10 mouse cellular contexts compared by ENCODE assay signal in genomic region chr2:33592931-33593555, GRCm38 (mm10). TPM values are rescaled to one million over a fixed set of nuclear protein-coding genes. Genes with fewer than 3 reads are reported as not detected.
DNase-seq lines count a peak whose midpoint lies in the region; ATAC-seq and TF ChIP-seq lines count a peak whose summit lies in the region.
"Had no signal": no experiment of that assay in that cellular context is flagged by ENCODE, and none has a peak within 500 bp of the region (broad histone marks: within the 10 kb centered on the region; RNA-seq: fewer than 3 reads in every experiment).

No protein-coding gene starts in this region.

- no peak overlapping the region for H3K27ac ChIP-seq in kidney, postnatal 0 days
- peak overlapping the region; percentile 41 for H3K27ac ChIP-seq in heart, embryonic 12.5 days (ENCODE audit: poor library complexity, severe bottlenecking)
- H3K27ac ChIP-seq in liver, embryonic 11.5 days (ENCODE audit: low read depth, low read length), result no peak overlapping the region
- H3K27ac ChIP-seq: limb, embryonic 15.5 days had no signal

- H3K27me3 ChIP-seq in kidney, postnatal 0 days (ENCODE audit: insufficient read depth, low read length), result no peaks in the 10 kb centered on the region
- peaks cover 37% of the 10 kb centered on the region for H3K27me3 ChIP-seq in heart, embryonic 12.5 days (replicated peaks)
- H3K27me3 ChIP-seq in liver, embryonic 11.5 days (replicated peaks; ENCODE audit: control insufficient read depth, insufficient read depth, low read length), result peaks cover 7% of the 10 kb centered on the region
- H3K27me3 ChIP-seq: limb, embryonic 15.5 days had no signal

- no peaks in the 10 kb centered on the region for H3K36me3 ChIP-seq in kidney, postnatal 0 days (ENCODE audit: insufficient read depth, low read length)
- H3K36me3 ChIP-seq in heart, embryonic 12.5 days, result no peaks in the 10 kb centered on the region
- H3K36me3 ChIP-seq in liver, embryonic 11.5 days (ENCODE audit: control insufficient read depth, insufficient read depth, low read length), result no peaks in the 10 kb centered on the region
- H3K36me3 ChIP-seq: limb, embryonic 15.5 days had no signal

- DNase-seq in kidney, postnatal 0 days (ENCODE audit: low spot score), result no peak
- no peak for DNase-seq in kidney, postnatal 10 days
- peak; percentile 22 for DNase-seq in left cerebral cortex, postnatal 4 days
- DNase-seq in right cerebral cortex, postnatal 36 days (ENCODE audit: low spot score in 2 of 2), result peak; percentile 26 to 60
- no peak for DNase-seq in layer of hippocampus, adult 9-10 months (ENCODE audit: low spot score)
- no peak for DNase-seq in cerebellum, postnatal 36 days
- DNase-seq in liver, embryonic 11.5 days (ENCODE audit: low spot score), result no peak

- intact Hi-C loops in left cerebral cortex, postnatal 4 days (cut with DNase I), result no loop called here

- H3K4me1 ChIP-seq in kidney, postnatal 0 days (replicated peaks; ENCODE audit: insufficient read depth, low read length), result no peaks in the 10 kb centered on the region
- H3K4me1 ChIP-seq in heart, embryonic 12.5 days (replicated peaks), result peaks cover 47% of the 10 kb centered on the region
- peaks cover 8% of the 10 kb centered on the region for H3K4me1 ChIP-seq in liver, embryonic 11.5 days (replicated peaks; ENCODE audit: control insufficient read depth, insufficient read depth, low read length)

- WGBS in kidney, postnatal 0 days, result 20% methylated on average over 12 of the region's 12 CpGs
- 14% methylated on average over 12 of the region's 12 CpGs for WGBS in heart, embryonic 12.5 days
- 29% methylated on average over 12 of the region's 12 CpGs for WGBS in liver, embryonic 11.5 days

- no peak overlapping the region for H3K4me2 ChIP-seq in kidney, postnatal 0 days (ENCODE audit: low read length)
- peak overlapping the region; percentile 31 for H3K4me2 ChIP-seq in heart, embryonic 12.5 days
- H3K4me2 ChIP-seq in liver, embryonic 11.5 days, result no peak overlapping the region
- H3K4me2 ChIP-seq: limb, embryonic 15.5 days had no signal

- no peaks in the 10 kb centered on the region for H3K9me3 ChIP-seq in kidney, postnatal 0 days (replicated peaks; ENCODE audit: low read length)
- no peaks in the 10 kb centered on the region for H3K9me3 ChIP-seq in heart, embryonic 12.5 days (replicated peaks)
- no peaks in the 10 kb centered on the region for H3K9me3 ChIP-seq in liver, embryonic 11.5 days (ENCODE audit: control insufficient read depth, low read length)
- H3K9me3 ChIP-seq: limb, embryonic 15.5 days had no signal

- H3K9ac ChIP-seq in kidney, postnatal 0 days (ENCODE audit: low read depth, low read length), result no peak overlapping the region
- H3K9ac ChIP-seq in heart, embryonic 12.5 days, result no peak overlapping the region
- H3K9ac ChIP-seq in liver, embryonic 11.5 days (ENCODE audit: low read depth, low read length), result no peak overlapping the region
- H3K9ac ChIP-seq: limb, embryonic 15.5 days had no signal

- ATAC-seq in kidney, postnatal 0 days (replicated peaks; ENCODE audit: low FRiP score, low read depth), result peak; percentile 41; the same call in 1 of the 2 replicates
- 0 out of 2 replicates have a peak, but pooled peaks have one; percentile 33 for ATAC-seq in heart, embryonic 12.5 days (ENCODE audit: insufficient number of reproducible peaks, low FRiP score)
- no peak for ATAC-seq in liver, embryonic 11.5 days (replicated peaks; ENCODE audit: low FRiP score)

- no peak for TF ChIP-seq CTCF in kidney, postnatal 0 days (IDR thresholded peaks at IDR 0.05; ENCODE audit: low read depth)

- no peak overlapping the region for H3K4me3 ChIP-seq in kidney, postnatal 0 days (replicated peaks; ENCODE audit: low read depth, low read length)
- H3K4me3 ChIP-seq in heart, embryonic 12.5 days, result no peak overlapping the region
- H3K4me3 ChIP-seq in liver, embryonic 11.5 days (ENCODE audit: low read depth, low read length), result no peak overlapping the region
- H3K4me3 ChIP-seq: limb, embryonic 15.5 days had no signal

RNA-seq across cellular contexts. Expression of gene Lmx1b, which starts 47.3 kb away (rescaled TPM):
- 0.82 and 0.88 TPM in 2 replicates for polyA plus RNA-seq in kidney, postnatal 0 days (2015; fragmentation: Nextera tagmentation; extraction: Ambion mirVana)
- 0.04 and 0.06 TPM in 2 replicates for polyA plus RNA-seq in heart, embryonic 12.5 days (2016; fragmentation: Nextera tagmentation; extraction: Ambion mirVana)
- under 1 TPM; 0.24 to 0.26 TPM for total RNA-seq in left cerebral cortex, postnatal 4 days (2021)
- 0.14 TPM in 1 of 2 replicates, not detected in the other for polyA plus RNA-seq in liver, embryonic 11.5 days (2014; fragmentation: Nextera tagmentation; extraction: Ambion mirVana)
- total RNA-seq: common myeloid progenitor, adult 5-6 weeks had no signal

Comparison
In these comparisons a context has a peak if more than half of its experiments do, and no peak if none do; other contexts are left out.
1. DNase-seq: peak in left cerebral cortex, postnatal 4 days (single experiment) and right cerebral cortex, postnatal 36 days (2 of 2); none in kidney, postnatal 0 days (single experiment), kidney, postnatal 10 days (single experiment), layer of hippocampus, adult 9-10 months (single experiment), cerebellum, postnatal 36 days (0 of 2) and liver, embryonic 11.5 days (single experiment).